Mouse (Mus musculus): ENCODE results near the gene Akna. TPM values are rescaled to one million over a fixed set of nuclear protein-coding genes. Genes with fewer than 3 reads are reported as not detected.
A peak's percentile ranks its signal among the peaks of the same experiment; 100 is the strongest.

Akna gene
- 1 to 10 TPM; 3.1 to 4.4 (median 3.5) TPM for total RNA-seq (2022)

DNA sequence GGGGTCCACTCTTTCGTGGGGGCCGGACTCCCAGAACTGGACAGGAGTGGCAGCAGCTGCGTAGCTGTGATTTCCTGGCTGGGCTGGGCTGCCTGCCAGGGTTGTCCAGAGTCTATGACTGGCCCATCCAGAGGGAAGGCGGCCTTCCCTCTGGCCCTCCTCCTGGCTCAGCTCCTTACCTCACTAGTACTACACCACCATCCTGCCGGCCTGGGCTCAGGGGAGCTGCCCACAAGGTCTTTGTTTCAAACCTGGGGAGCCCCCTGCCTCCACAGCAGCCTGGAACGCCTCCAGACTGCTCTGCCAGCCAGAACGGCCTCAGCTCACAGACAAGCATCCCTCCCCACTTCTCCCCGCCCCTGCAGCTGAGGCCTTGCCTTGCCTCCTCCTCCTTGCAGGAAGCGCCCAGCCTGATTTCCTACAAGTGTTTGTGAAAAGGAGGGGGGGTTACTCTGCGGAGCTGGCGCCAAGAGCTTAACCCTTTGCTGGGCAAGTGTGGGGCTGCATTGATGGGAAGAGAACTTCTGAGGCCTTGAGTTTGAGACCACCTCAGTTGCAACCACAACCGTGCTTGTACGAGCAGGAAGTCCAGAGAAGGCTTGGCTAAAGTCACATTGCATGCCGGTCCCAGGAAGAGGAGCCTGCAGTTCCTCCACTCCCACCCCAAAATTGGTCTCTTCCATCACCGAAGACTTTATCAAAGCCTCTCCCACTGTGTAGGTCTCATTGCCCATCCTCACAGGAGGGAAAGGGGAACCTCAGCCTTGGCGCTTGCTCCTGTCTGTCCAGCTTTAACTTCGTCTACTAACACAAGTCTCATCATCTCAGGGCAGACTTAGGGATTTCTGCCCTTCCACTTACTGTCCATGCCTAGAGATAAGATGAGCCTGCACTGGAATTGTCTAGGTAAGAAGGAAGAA lies at the start of gene Akna:
Gene Akna (minus strand): TSS at position 315 of the 920 bp plus-strand sequence.
- peak; percentile 91 for DNase-seq (ENCODE audit: low spot score)

DNA sequence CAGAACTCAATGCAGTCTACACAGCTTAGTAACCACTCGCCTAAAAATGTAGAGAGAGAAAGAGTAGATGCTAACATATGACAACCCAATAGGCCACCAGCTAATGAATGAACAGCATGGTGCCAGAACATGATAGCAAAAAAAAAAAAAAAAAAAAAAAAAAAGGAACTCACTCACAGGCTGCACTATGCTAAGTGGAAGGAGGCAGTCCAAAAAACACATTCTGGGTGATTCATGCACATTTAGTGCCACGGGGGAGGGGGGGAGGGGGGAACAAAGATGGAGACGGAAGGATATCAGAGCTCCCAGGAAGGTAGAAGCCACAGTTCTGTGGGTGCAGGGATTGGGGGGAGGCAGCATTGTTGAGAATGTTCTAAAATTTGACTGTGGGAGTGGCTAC lies 49.4 kb upstream of the Akna start:
- DNase-seq (ENCODE audit: low spot score): no peak

DNA sequence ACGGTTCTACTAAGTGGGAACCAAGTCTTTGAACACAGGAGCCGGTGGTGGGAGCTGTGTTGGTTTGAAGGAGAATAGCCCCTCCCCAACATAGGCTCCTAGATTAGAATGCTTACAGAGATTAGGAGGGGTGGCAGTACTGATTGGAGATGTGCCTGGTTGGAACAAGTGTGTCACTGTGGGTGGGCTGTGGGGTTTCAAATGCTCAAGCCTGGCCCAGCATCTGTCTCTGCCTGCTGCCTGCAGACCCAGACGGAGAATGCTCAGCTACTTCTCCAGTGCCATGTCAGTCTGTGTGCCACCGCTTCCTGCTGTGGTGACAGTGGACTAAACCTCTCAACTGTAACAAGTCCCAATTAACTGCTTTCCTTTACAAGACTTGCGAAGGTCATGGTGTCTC lies 47.4 kb upstream of the Akna start:
- no peak for DNase-seq (ENCODE audit: low spot score)

GRCm38 (mm10) chr4:63444362-63445066 lies 41.4 kb upstream of the Akna start:
- DNase-seq (ENCODE audit: low spot score): no peak

GRCm38 (mm10) chr4:63443101-63443500 lies 39.9 kb upstream of the Akna start:
- DNase-seq (ENCODE audit: low spot score): no peak

GRCm38 (mm10) chr4:63441616-63442015 lies 38.5 kb upstream of the Akna start:
- peak; percentile 14 for DNase-seq (ENCODE audit: low spot score)

GRCm38 (mm10) chr4:63440262-63440661 lies 37.1 kb upstream of the Akna start:
- DNase-seq (ENCODE audit: low spot score): no peak

DNA sequence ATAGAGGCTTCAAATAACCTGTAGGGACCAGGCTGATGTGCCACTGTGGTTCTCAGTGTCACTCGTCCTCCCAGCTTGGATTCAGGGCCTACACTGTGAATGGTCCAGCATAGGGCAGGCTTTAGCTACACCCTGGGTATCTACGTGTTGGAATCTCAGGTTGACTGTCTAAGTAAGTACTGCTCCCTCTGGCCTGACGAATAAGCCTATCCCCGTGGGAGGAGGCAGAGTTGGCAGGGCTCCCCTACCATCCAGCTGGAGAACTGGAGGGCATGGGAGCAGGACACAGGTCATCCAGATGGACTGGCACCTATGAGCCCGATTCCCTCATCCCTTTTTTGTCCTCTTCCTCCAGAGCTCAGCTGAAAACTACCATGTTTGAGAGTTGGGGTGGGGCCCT lies 34.8 kb upstream of the Akna start:
- no peak for DNase-seq (ENCODE audit: low spot score)

GRCm38 (mm10) chr4:63437119-63437815 lies 34.1 kb upstream of the Akna start:
- DNase-seq (ENCODE audit: low spot score): no peak

GRCm38 (mm10) chr4:63435402-63435801 lies 32.2 kb upstream of the Akna start:
- no peak for DNase-seq (ENCODE audit: low spot score)

- DNase-seq (ENCODE audit: low spot score): no peak
Measured at GRCm38 (mm10) chr4:63431098-63431497, 27.9 kb upstream of the Akna start.

GRCm38 (mm10) chr4:63430357-63430756 lies 27.2 kb upstream of the Akna start:
- DNase-seq (ENCODE audit: low spot score): no peak

GRCm38 (mm10) chr4:63426308-63426707 lies 23.2 kb upstream of the Akna start:
- no peak for DNase-seq (ENCODE audit: low spot score)

DNA sequence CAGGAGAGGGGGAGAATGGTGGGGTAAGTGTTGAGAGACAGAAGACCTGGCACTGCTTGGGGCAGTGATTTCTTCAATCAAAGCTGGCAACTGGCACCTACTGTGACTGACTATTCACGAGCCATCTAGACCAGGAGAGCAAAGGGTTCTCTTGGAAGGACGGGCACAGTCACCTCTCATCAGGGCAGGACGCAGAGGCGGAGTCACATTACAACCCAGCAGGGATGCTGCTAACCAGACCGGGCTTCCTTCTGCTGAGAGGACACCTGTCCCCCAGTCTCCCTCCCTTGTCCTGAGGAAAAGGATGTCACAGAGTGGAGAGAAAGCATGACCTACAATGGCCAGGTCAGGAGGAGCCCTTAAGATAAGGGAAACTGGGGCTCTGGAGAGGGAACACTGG lies 20.7 kb upstream of the Akna start:
- DNase-seq (ENCODE audit: low spot score): no peak

DNA sequence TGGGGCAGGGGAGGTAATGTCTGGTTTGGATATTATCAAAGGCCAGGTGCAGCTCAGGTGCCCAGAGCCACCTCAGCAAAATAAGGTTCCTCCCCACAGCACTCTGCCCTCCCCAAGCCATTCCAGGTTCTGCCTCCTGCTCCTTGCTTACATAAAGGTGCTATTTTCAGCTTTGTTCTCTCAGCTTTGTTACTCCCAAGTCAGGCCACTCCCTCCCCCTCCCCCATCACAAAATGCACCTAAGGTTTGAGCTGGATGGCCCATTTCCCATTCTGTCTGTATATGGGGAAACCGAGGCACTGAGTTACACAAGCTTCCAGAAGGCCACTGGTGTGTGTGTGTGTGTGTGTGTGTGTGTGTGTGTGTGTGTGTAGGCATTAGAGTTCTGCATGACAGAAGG lies 20.1 kb upstream of the Akna start:
- DNase-seq (ENCODE audit: low spot score): no peak

GRCm38 (mm10) chr4:63420143-63420920 lies 17.2 kb upstream of the Akna start:
- peak; percentile 62 for DNase-seq (ENCODE audit: low spot score)

DNA sequence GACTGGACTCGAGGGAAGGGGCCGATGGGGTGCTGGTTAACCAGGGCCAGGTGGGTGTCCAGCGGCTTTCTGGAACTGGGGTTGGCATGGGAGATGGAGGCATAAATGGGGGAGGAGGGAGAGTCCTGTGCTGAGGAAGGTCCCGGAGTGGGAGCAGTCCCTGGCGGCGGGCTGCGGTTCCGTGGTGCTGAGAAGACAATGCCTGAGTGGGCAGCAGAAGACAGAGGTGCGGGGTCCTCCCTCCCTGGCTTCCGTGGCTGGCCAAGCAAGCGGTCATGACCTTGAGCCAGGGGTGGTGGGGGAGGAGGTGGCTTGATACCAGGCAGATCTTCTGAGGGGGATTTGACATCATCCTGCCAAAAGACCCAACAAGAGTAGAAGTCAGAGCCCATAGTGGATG lies 15.1 kb upstream of the Akna start:
- no peak for DNase-seq (ENCODE audit: low spot score)

- peak; percentile 81 for DNase-seq (ENCODE audit: low spot score)
Measured at GRCm38 (mm10) chr4:63417318-63417957, 14.3 kb upstream of the Akna start.

DNA sequence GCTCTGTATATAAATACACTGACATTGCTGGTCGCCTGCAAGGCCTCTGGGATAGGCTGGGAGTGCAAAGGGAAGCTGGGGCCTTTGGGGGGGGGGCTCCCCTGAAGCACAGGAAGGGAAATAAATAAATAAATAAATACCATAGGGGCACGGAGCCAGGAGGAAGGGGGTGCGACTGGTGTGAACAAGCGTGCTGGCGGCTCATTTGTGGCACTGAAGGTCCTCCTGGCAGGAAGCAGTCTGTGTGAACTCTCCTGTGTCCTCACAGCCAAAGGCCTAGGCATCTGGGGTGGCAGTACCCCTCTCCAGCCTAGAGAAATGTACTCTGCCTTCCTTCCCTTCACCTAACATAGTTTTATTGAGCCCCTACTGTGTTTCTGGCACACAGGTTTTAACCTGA lies 11.8 kb upstream of the Akna start:
- DNase-seq (ENCODE audit: low spot score): no peak

GRCm38 (mm10) chr4:63411222-63411621 lies 8.1 kb upstream of the Akna start:
- DNase-seq (ENCODE audit: low spot score): no peak

GRCm38 (mm10) chr4:63410583-63410934 lies 7.4 kb upstream of the Akna start:
- DNase-seq (ENCODE audit: low spot score): peak; percentile 94
